Mouse (Mus musculus) bone marrow, adult 2 months (tissue): ENCODE measurements at regions not wholly inside any gene's neighbourhood (a gene's known extent, or its start where the extent isn't known, plus 50 kb on each side); places are given as distances from the start of the nearest gene placed in this dataset.

Source experiments
- CTCF ChIP-seq: fragments of 200-500 bp; IDR thresholded peaks from 2 replicates; pipeline ENCODE4 v1.5.1; 2011; ENCODE audit warnings: low read length, control low read depth; ENCODE audit not compliant: control insufficient read depth, insufficient read depth
- POLR2A ChIP-seq: fragments of 200-500 bp; IDR thresholded peaks from 2 replicates; pipeline ENCODE4 v1.6.1; 2011; ENCODE audit warnings: low read depth, mild to moderate bottlenecking, control low read depth, low read length, borderline replicate concordance; ENCODE audit not compliant: control insufficient read depth

DNA sequence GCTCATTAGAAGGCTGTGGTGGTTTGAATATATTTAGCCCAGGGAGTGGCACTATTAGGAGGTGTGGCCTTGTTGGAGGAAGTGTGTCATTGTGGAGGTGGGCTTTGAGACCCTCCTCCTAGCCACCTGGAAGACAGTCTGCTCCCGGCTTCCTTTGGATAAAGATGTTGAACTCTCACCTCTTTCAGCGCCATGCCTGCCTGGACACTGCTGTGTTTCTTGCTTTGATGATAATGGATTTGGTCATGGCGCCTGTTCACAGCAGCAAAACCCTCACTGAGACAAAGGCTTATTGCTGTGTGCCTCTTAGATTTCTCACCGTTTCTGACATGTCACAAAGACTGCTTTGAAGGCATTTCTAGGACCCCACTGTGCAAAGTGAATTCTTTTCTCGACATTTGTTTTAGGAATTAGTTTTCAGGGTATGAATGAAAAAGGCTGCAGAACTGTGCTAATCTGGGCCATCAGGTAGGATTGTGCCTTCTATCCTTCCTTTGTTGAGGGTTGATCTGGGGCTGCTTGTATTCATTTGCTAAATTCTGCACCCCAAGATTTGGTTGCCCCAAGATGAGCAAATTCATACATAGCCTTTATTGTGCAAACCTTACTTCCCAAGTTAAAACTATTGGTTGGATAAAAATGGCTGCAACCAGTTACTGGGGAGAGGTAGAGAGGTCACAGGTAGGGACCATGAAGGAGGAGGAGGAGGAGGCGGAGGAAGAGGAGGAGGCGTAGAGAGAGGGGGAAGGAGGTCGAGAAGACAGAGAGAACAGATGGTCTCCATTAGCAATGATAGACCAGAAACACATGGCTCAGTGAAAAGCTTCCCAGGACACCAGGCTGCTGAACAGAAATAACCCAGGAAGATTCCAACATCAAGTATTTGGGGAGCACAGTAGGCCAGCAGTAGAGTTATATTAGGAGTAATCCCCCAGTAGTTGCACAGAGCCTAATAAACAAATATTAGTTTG lies 93.2 kb downstream of the Slc4a3 start:
- TF ChIP-seq CTCF (no peak), POLR2A (no peak)
